Mouse (Mus musculus) stomach, adult 2 months (tissue): Measurements from ENCODE around the gene Vmn1r25. TPM values are rescaled to one million over a fixed set of nuclear protein-coding genes. Genes with fewer than 3 reads are reported as not detected.

Source experiments
- polyA plus RNA-seq: library from polyadenylated mRNA; depleted of rRNA; stranded (reverse); fragments of >200 nt; gene quantifications from 2 replicates; pipeline ENCODE4 v1.2.3, GENCODE M21; 2012; rRNA removed

The Vmn1r25 gene
- polyA plus RNA-seq, result not detected in 2 replicates

GRCm38 (mm10) chr6:57980710-57981109 lies at the start of gene Vmn1r25:
Gene Vmn1r25, minus strand, starts transcription at chr6:57980810.

GRCm38 (mm10) chr6:58015059-58015458 lies 34.4 kb upstream of the Vmn1r25 start, which contains the start of gene Vmn1r26:
Gene Vmn1r26, minus strand, starts transcription at chr6:58015159.

GRCm38 (mm10) chr6:57961403-57961802 lies 19.2 kb downstream of the Vmn1r25 start, which contains the start of gene Vmn1r24:
Gene Vmn1r24, minus strand, starts transcription at chr6:57961503.

Other genes starting within 250 kb of the Vmn1r25 start
- gene Vopp1, start 155.7 kb downstream of the Vmn1r25 start, polyA plus RNA-seq, result 12.0 and 12.2 TPM in 2 replicates
- not detected in 2 replicates for gene Vmn1r21, start 130.5 kb downstream of the Vmn1r25 start, polyA plus RNA-seq
- gene Vmn1r22, start 72.8 kb downstream of the Vmn1r25 start, polyA plus RNA-seq, result not detected in 2 replicates
- not detected in 2 replicates for gene Vmn1r23, start 54.0 kb downstream of the Vmn1r25 start, polyA plus RNA-seq
- gene Vmn1r24, start 19.3 kb downstream of the Vmn1r25 start, polyA plus RNA-seq, result not detected in 2 replicates
- gene Vmn1r26, start 34.3 kb upstream of the Vmn1r25 start, polyA plus RNA-seq, result not detected in 2 replicates
- gene Vmn1r27, start 238.0 kb upstream of the Vmn1r25 start, polyA plus RNA-seq, result not detected in 2 replicates